Mouse (Mus musculus) midbrain, postnatal 0 days (tissue): ENCODE results near the gene Mcat. TPM values are rescaled to one million over a fixed set of nuclear protein-coding genes. Genes with fewer than 3 reads are reported as not detected.

ENCODE experiments used
- ATAC-seq: fragments of 200-750 bp; cut with Nextera tagmentation; 2 replicates; pipeline ENCODE4 v1.8.0; 2017; ENCODE audit warnings: moderate number of reproducible peaks, mild to moderate bottlenecking, moderate TSS enrichment, moderate library complexity; ENCODE audit not compliant: low FRiP score
- DNase-seq: peaks from one replicate; pipeline ENCODE4 v3.0.0-alpha.2; 2015; ENCODE audit warnings: low spot score
- H3K27ac ChIP-seq: fragments of 300-500 bp; sonication (generic); 2 replicates; pipeline ENCODE4 v1.5.1; 2014; ENCODE audit warnings: low read depth, mild to moderate bottlenecking, low read length, mixed read lengths
- H3K27me3 ChIP-seq: fragments of 300-500 bp; sonication (generic); 2 replicates; pipeline ENCODE4 v1.6.1; 2014; ENCODE audit warnings: low read length, control low read depth, mixed read lengths; ENCODE audit not compliant: insufficient read depth
- H3K36me3 ChIP-seq: fragments of 300-500 bp; sonication (generic); 2 replicates; pipeline ENCODE4 v1.6.1; 2014; ENCODE audit warnings: low read length, control low read depth, mixed read lengths; ENCODE audit not compliant: insufficient read depth
- H3K4me1 ChIP-seq: fragments of 300-500 bp; sonication (generic); 2 replicates; pipeline ENCODE4 v1.6.1; 2014; ENCODE audit warnings: mild to moderate bottlenecking, control low read depth, antibody characterized with exemption, low read length, mixed read lengths; ENCODE audit not compliant: insufficient read depth
- H3K4me2 ChIP-seq: fragments of 300-500 bp; sonication (generic); 2 replicates; pipeline ENCODE4 v1.6.1; 2014; ENCODE audit warnings: low read depth, mild to moderate bottlenecking, low read length, mixed read lengths; ENCODE audit not compliant: poor library complexity, severe bottlenecking
- H3K4me3 ChIP-seq: fragments of 300-500 bp; sonication (generic); 2 replicates; pipeline ENCODE4 v1.5.1; 2014; ENCODE audit warnings: low read depth, mild to moderate bottlenecking, low read length, moderate library complexity
- H3K9ac ChIP-seq: fragments of 300-500 bp; sonication (generic); replicated peaks from 2 replicates; pipeline ENCODE4 v1.6.1; 2014; ENCODE audit warnings: mild to moderate bottlenecking, low read length, moderate library complexity, mixed read lengths; ENCODE audit not compliant: poor library complexity, severe bottlenecking
- H3K9me3 ChIP-seq: fragments of 300-500 bp; sonication (generic); 2 replicates; pipeline ENCODE4 v1.6.1; 2016; ENCODE audit warnings: low read length, control low read depth
- CTCF ChIP-seq: IDR thresholded peaks from 2 replicates; pipeline ENCODE4 v1.5.1; 2016; ENCODE audit warnings: antibody characterized with exemption, mild to moderate bottlenecking
- WGBS: fragments of 180-500 bp; shearing (Covaris S2); extraction: QIAGEN DNeasy Blood & Tissue Kit; methylation state at CpG from one replicate; pipeline ENCODE4 v1.1.7; 2014; 5-methylcytosine and 5-hydroxymethylcytosine counted together
- polyA plus RNA-seq: library from polyadenylated mRNA; unstranded; fragments of >200 nt; fragmentation: Nextera tagmentation; extraction: Ambion mirVana; gene quantifications from 2 replicates; pipeline ENCODE4 v1.2.1, GENCODE M21; 2015
- total RNA-seq: library from RNA; depleted of rRNA; stranded (reverse); fragments of >200 nt; gene quantifications from 2 replicates; pipeline ENCODE4 v1.2.3, GENCODE M21; 2014

Gene Mcat
- total and polyA plus RNA-seq, 2 experiments from 2014 or later, result 34.6 to 43.9 TPM

- no peaks in the 10 kb centered on the region for H3K27me3 ChIP-seq
- no peak overlapping the region for H3K4me2 ChIP-seq
- peaks cover 64% of the 10 kb centered on the region for H3K36me3 ChIP-seq
- no peak overlapping the region for H3K9ac ChIP-seq
- ATAC-seq (no peak), DNase-seq (no peak)
- H3K27ac ChIP-seq, result no peak overlapping the region
- WGBS, result 96% methylated on average over 6 of the region's 6 CpGs
- no peaks in the 10 kb centered on the region for H3K4me1 ChIP-seq
- H3K4me3 ChIP-seq, result no peak overlapping the region
- no peaks in the 10 kb centered on the region for H3K9me3 ChIP-seq
- no peak for TF ChIP-seq CTCF
These were observed 21.2 kb upstream of the Mcat start for GRCm38 (mm10) chr15:83584741-83585220.

- Histone ChIP-seq H3K36me3 (peaks cover 73% of the 10 kb centered on the region), H3K4me1 (no peaks in the 10 kb centered on the region), H3K4me2 (no peak overlapping the region), H3K4me3 (no peak overlapping the region), H3K27ac (no peak overlapping the region), H3K9me3 (no peaks in the 10 kb centered on the region), H3K27me3 (no peaks in the 10 kb centered on the region), H3K9ac (no peak overlapping the region)
- peak; percentile 58 for TF ChIP-seq CTCF
- DNase-seq (peak; percentile 31), ATAC-seq (no peak)
- 63% methylated on average over 8 of the region's 8 CpGs for whole genome bisulfite sequencing
These were observed 20.0 kb upstream of the Mcat start for GRCm38 (mm10) chr15:83583419-83584156.

GRCm38 (mm10) chr15:83582931-83583330 is 19.3 kb upstream of the Mcat start:
- Histone ChIP-seq H3K4me1 (no peaks in the 10 kb centered on the region), H3K27ac (no peak overlapping the region), H3K4me3 (no peak overlapping the region), H3K36me3 (peaks cover 77% of the 10 kb centered on the region), H3K9me3 (no peaks in the 10 kb centered on the region), H3K27me3 (no peaks in the 10 kb centered on the region), H3K4me2 (no peak overlapping the region), H3K9ac (no peak overlapping the region)
- no peak for DNase-seq
- 72% methylated on average over 4 of the region's 4 CpGs for WGBS
- ATAC-seq, result no peak
- TF ChIP-seq CTCF, result no peak

- Histone ChIP-seq H3K36me3 (peaks cover 69% of the 10 kb centered on the region), H3K27ac (no peak overlapping the region), H3K9ac (no peak overlapping the region), H3K27me3 (no peaks in the 10 kb centered on the region), H3K9me3 (no peaks in the 10 kb centered on the region), H3K4me1 (no peaks in the 10 kb centered on the region), H3K4me3 (no peak overlapping the region), H3K4me2 (no peak overlapping the region)
- ATAC-seq (no peak), DNase-seq (no peak)
- 95% methylated on average over 9 of the region's 9 CpGs for WGBS
- no peak for TF ChIP-seq CTCF
These were observed 13.1 kb upstream of the Mcat start for GRCm38 (mm10) chr15:83576651-83577050.

GRCm38 (mm10) chr15:83575543-83575942 is 12.0 kb upstream of the Mcat start:
- ATAC-seq (no peak), DNase-seq (no peak)
- H3K36me3 ChIP-seq, result peaks cover 58% of the 10 kb centered on the region
- H3K9ac ChIP-seq, result no peak overlapping the region
- no peak overlapping the region for H3K4me2 ChIP-seq
- H3K4me1 ChIP-seq, result no peaks in the 10 kb centered on the region
- no peak overlapping the region for H3K27ac ChIP-seq
- WGBS, result 92% methylated on average over 8 of the region's 8 CpGs
- no peak overlapping the region for H3K4me3 ChIP-seq
- no peaks in the 10 kb centered on the region for H3K9me3 ChIP-seq
- H3K27me3 ChIP-seq, result no peaks in the 10 kb centered on the region
- TF ChIP-seq CTCF, result no peak

GRCm38 (mm10) chr15:83574731-83575351 is 11.3 kb upstream of the Mcat start:
- no peak for TF ChIP-seq CTCF
- Histone ChIP-seq H3K27ac (no peak overlapping the region), H3K4me3 (no peak overlapping the region), H3K4me2 (no peak overlapping the region), H3K9ac (no peak overlapping the region), H3K36me3 (peaks cover 51% of the 10 kb centered on the region), H3K4me1 (no peaks in the 10 kb centered on the region), H3K9me3 (no peaks in the 10 kb centered on the region), H3K27me3 (no peaks in the 10 kb centered on the region)
- WGBS, result 91% methylated on average over 6 of the region's 6 CpGs
- DNase-seq, result no peak
- ATAC-seq, result no peak
